ENCODE assay signal across 10 mouse cellular contexts in the genomic region with DNA sequence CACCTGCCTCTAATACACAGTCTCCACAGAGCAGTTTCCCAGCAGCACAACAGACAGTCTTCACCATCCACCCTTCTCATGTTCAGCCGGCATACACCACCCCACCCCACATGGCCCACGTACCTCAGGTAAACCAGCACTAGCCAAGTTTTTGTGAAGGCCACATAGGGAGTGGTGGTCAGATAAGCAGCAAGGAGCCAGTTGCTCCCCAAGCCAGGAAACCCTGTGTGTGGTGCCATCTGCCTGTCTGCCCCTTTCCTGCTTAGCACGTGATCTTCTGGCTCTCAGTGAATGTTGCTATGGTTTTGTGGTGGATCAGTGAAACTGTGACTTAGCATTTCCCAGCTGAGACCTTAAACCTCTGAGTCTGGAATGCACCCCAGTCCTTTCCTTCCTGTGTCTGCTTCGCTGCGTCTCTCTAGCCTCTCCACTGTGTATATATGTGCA. TPM values are rescaled to one million over a fixed set of nuclear protein-coding genes. Genes with fewer than 3 reads are reported as not detected.
DNase-seq lines count a peak whose midpoint lies in the region; ATAC-seq and TF ChIP-seq lines count a peak whose summit lies in the region.
"Had no signal": no experiment of that assay in that cellular context is flagged by ENCODE, and none has a peak within 500 bp of the region (broad histone marks: within the 10 kb centered on the region; RNA-seq: fewer than 3 reads in every experiment).

No protein-coding gene starts in this region.

- H3K9ac ChIP-seq in liver, embryonic 14.5 days (replicated peaks), result no peak overlapping the region
- H3K9ac ChIP-seq: neural tube, embryonic 12.5 days had no signal

- no peak overlapping the region for H3K4me3 ChIP-seq in liver, embryonic 14.5 days (ENCODE audit: insufficient read depth in 1 of 2, low read depth in 2 of 2, low read length in 2 of 2)
- H3K4me3 ChIP-seq: erythroblast, embryonic 14.5 days; neural tube, embryonic 12.5 days had no signal

- no peak overlapping the region for H3K27ac ChIP-seq in liver, embryonic 14.5 days
- H3K27ac ChIP-seq: neural tube, embryonic 12.5 days had no signal

- no peak overlapping the region for H3K4me2 ChIP-seq in liver, embryonic 14.5 days (ENCODE audit: low read depth)
- H3K4me2 ChIP-seq: neural tube, embryonic 12.5 days had no signal

- peaks cover 44% of the 10 kb centered on the region for H3K36me3 ChIP-seq in liver, embryonic 14.5 days (replicated peaks; ENCODE audit: control insufficient read depth, insufficient read depth, low read depth)

- 0 out of 4 replicates have a peak, but pooled peaks cover 0 to 2% of the 10 kb centered on the region in 2 experiments for H3K4me1 ChIP-seq in liver, embryonic 14.5 days (replicated peaks; ENCODE audit: control insufficient read depth in 2 of 2, insufficient read depth in 2 of 2, low read length in 1 of 2)
- H3K4me1 ChIP-seq: neural tube, embryonic 12.5 days had no signal

- DNase-seq in cerebellum, adult 11-12 months, result peak; percentile 68
- DNase-seq in layer of hippocampus, adult 9-11 months, result peak; percentile 62
- no peak for DNase-seq in layer of hippocampus, adult 11-12 months (ENCODE audit: low spot score)
- DNase-seq in cerebellum, adult 8-10 months, result peak; percentile 48
- DNase-seq in liver, embryonic 14.5 days (ENCODE audit: low read depth in 3 of 3, low spot score in 3 of 3), result no peak
- DNase-seq in adrenal gland, postnatal 10 days, result no peak
- no peak for DNase-seq in frontal cortex, postnatal 25 days (ENCODE audit: low spot score in 2 of 2)

- H3K9me3 ChIP-seq in liver, embryonic 14.5 days (ENCODE audit: control insufficient read depth, low read length), result no peaks in the 10 kb centered on the region
- H3K9me3 ChIP-seq: neural tube, embryonic 12.5 days had no signal

- no peaks in the 10 kb centered on the region for H3K27me3 ChIP-seq in liver, embryonic 14.5 days (ENCODE audit: control insufficient read depth, insufficient read depth, low read length)
- H3K27me3 ChIP-seq: neural tube, embryonic 12.5 days had no signal

- TF ChIP-seq EP300 in liver, embryonic 14.5 days (IDR thresholded peaks at IDR 0.05; ENCODE audit: low read depth), result no peak

- no peak for ATAC-seq in cerebellum, adult (ENCODE audit: insufficient number of reproducible peaks, low FRiP score, low TSS enrichment)
- ATAC-seq in liver, embryonic 14.5 days (ENCODE audit: insufficient read depth), result peak; percentile 29

- WGBS in liver, embryonic 14.5 days (ENCODE audit: insufficient replicate concordance), result 47% methylated on average over 5 of the region's 5 CpGs

- no peak for TF ChIP-seq CTCF in liver, embryonic 14.5 days (IDR thresholded peaks at IDR 0.05; ENCODE audit: low read depth)

RNA-seq across cellular contexts. Expression of gene Sh2b3, which starts 25.9 kb away (rescaled TPM):
- 7.2 and 8.6 TPM in 2 replicates for polyA plus RNA-seq in liver, embryonic 14.5 days (2012; rRNA removed)
- polyA plus RNA-seq in liver, embryonic 14.5 days (2014; fragmentation: Nextera tagmentation; extraction: Ambion mirVana), result 5.4 and 5.6 TPM in 2 replicates
- 10 to 100 TPM; 37.0 to 41.7 TPM for total RNA-seq in adrenal gland, postnatal 10 days (2021)

RNA-seq across cellular contexts. Expression of gene Pheta1, which starts 37.3 kb away (rescaled TPM):
- 2.4 and 2.8 TPM in 2 replicates for polyA plus RNA-seq in liver, embryonic 14.5 days (2012; rRNA removed)
- polyA plus RNA-seq in liver, embryonic 14.5 days (2014; fragmentation: Nextera tagmentation; extraction: Ambion mirVana), result 2.4 and 2.6 TPM in 2 replicates
- total RNA-seq in adrenal gland, postnatal 10 days (2021), result 10 to 100 TPM; 10.1 to 10.6 TPM

Comparison
In these comparisons a context has a peak if more than half of its experiments do, and no peak if none do; other contexts are left out.
1. DNase-seq: peak in cerebellum, adult 11-12 months (single experiment), layer of hippocampus, adult 9-11 months (single experiment) and cerebellum, adult 8-10 months (single experiment); none in layer of hippocampus, adult 11-12 months (single experiment), liver, embryonic 14.5 days (0 of 3), adrenal gland, postnatal 10 days (single experiment) and frontal cortex, postnatal 25 days (0 of 2).